Mouse (Mus musculus): ENCODE data around the gene Srcap. TPM values are rescaled to one million over a fixed set of nuclear protein-coding genes. Genes with fewer than 3 reads are reported as not detected.

Srcap gene
- total RNA-seq, 2 experiments from 2014 or later, result 122 to 126 TPM

DNA sequence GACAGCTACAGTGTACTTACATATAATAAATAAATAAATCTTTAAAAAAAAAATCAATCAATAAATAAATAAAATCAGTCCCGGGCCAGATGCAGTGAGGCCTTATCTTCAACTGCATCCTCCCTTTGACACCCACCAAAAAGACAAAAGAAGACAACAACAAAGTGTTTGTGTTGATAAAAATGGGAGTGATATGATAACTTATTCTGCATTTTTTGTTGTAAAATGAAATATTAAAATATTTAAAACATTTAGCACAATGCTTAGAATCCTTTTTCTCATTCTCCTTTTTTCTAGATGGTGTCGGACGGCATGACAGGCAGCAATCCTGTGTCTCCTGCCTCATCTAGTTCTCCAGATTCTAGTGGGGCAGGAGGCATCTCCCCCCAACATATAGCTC is 7.5 kb downstream of the Srcap start, which contains the start of gene Gm42715:
Gene Gm42715 (plus strand): TSS at position 301 of the 400 bp plus-strand sequence.
- intact Hi-C loops (cut with DNase I), result no loop called here
- Histone ChIP-seq H3K27ac (no peak within 1 kb of the TSS), H3K4me3 (no peak within 1 kb of the TSS)
- DNase-seq (ENCODE audit: extremely low spot score in 1 of 2, low spot score in 2 of 2), result no peak
- no peak for TF ChIP-seq CTCF (IDR thresholded peaks at IDR 0.05)

DNA sequence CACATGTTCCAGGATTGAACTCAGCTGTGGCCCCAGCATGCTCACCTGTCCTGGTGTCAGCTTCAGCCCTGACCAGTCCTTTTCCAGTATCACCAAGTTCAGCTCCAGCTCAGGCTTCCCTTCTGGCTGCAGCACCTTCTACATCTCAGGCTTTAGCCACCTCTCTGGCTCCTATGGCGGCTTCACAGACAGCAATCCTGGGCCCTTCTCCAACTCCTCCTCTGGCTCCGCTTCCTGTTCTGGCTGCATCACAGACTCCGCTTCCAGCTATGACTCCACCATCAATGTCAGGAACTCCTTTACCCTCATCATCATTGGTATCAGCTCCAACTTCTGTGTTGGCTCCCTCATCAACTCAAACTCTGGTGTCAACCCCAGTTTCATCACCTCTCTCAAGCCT is 29.9 kb downstream of the Srcap start:
- intact Hi-C loops (cut with DNase I), result no loop called here
- TF ChIP-seq CTCF (IDR thresholded peaks at IDR 0.05), result no peak
- Histone ChIP-seq H3K4me3 (no peak overlapping the region), H3K27ac (no peak overlapping the region)
- no peak for DNase-seq (ENCODE audit: extremely low spot score in 1 of 2, low spot score in 2 of 2)

DNA sequence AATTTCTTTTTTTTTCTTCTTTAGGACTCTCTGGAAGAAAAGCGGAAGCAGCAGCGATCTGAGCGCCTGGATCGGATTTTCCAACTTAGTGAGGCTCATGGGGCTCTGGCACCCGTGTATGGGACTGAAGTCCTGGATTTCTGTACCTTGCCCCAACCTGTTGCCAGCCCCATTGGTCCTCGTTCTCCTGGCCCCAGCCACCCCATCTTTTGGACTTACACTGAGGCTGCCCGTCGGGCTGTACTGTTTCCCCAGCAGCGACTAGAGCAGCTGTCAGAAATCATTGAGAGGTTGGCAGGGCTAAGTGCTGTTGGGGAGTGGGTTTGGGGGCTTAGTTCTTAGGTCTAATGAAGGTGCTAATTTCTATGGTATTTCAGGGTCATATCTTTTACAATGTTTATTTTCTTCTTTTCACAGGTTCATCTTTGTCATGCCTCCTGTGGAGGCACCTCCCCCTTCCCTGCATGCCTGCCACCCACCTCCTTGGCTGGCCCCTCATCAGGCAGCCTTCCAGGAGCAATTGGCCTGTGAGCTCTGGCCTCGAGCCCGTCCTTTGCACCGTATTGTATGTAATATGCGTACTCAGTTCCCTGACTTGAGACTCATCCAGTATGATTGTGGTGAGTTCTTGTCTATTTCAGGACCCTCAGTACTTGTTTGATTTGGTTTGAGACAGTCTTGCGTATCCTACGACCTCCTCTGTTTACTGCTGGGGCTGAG is 37.5 kb downstream of the Srcap start:
- no peak for DNase-seq (ENCODE audit: extremely low spot score in 1 of 2, low spot score in 2 of 2)
- intact Hi-C loops (cut with DNase I), result no loop called here

DNA sequence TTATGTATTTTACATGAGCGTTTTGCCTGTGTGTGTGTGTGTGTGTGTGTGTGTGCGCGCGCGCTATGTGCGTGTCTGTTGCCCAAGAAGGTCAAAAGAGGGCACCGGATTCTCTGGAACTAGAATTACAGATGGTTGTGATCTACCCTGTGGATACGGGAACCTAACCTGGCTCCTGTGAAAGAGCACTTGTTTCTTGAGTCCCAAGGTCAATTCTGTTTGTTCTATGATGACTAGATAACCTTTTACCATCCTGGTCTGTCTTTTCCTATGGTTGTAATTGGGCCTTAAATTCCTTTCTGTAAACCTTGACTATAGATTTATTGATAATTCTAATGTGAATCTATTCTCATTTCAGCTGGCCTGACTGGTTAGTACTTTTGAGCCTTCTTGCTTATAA is 39.8 kb downstream of the Srcap start:
- intact Hi-C loops (cut with DNase I), result no loop called here
- H3K27ac ChIP-seq, result no peak overlapping the region
- no peak for DNase-seq (ENCODE audit: extremely low spot score in 1 of 2, low spot score in 2 of 2)
- H3K4me3 ChIP-seq, result no peak overlapping the region
- no peak for TF ChIP-seq CTCF (IDR thresholded peaks at IDR 0.05)

More for the DNA sequence above, 37.5 kb downstream of the Srcap start:
- TF ChIP-seq CTCF (IDR thresholded peaks at IDR 0.05), result no peak
- no peak overlapping the region for H3K27ac ChIP-seq
- no peak overlapping the region for H3K4me3 ChIP-seq

DNA sequence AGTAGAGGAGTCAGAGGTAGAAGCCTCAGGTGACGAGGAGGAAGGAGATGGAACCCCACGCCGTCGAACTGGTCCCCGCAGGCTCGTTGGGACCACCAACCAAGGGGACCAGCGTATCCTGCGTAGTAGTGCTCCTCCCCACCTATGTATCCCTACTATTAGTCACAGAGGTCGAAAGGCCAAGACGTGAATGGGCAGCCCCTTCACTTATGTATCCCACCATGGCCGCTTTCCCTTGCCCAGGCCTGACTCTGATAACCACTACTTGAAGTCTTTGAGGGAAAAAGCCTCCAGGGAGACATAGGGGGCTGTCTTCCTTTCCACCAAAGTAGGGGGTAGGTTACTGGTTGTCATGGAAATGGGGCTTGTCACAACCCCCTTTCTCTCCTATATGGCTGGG is 48.8 kb downstream of the Srcap start:
- TF ChIP-seq CTCF (IDR thresholded peaks at IDR 0.05), result no peak
- intact Hi-C loops (cut with DNase I), result no loop called here
- H3K4me3 ChIP-seq, result no peak overlapping the region
- no peak for DNase-seq (ENCODE audit: extremely low spot score in 1 of 2, low spot score in 2 of 2)
- no peak overlapping the region for H3K27ac ChIP-seq

DNA sequence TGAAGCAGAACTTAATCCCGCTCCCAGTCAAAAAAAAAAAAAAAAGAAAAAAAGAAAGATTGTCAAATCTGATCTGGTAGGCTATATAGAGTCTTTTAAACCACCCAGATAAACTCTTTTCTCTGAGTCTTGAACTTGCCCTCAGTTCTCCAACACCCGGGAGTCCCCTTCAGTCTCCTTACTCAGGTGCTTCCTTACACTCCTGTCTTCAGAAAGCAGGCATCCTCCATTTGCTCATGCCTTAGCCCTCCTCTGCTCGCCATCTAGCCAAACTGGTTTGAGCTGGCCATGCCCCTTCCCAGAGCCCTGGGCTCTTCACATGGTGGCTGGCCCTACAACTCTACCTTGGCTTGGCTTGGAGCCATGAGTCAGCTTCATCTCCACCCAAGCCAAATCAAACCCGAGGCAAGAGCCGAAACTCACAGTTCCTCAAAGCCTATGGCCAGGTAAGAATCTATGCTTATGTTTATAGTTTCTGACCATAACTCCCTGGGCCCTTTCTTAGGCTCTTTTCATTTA is 49.6 kb downstream of the Srcap start, which contains the start of gene Tmem265:
Gene Tmem265 (plus strand): TSS at position 51 of the 519 bp plus-strand sequence.
- H3K27ac ChIP-seq, result no peak within 1 kb of the TSS
- no peak for DNase-seq (ENCODE audit: extremely low spot score in 1 of 2, low spot score in 2 of 2)
- intact Hi-C loops (cut with DNase I), result no loop called here
- H3K4me3 ChIP-seq, result no peak within 1 kb of the TSS
- no peak for TF ChIP-seq CTCF (IDR thresholded peaks at IDR 0.05)

DNA sequence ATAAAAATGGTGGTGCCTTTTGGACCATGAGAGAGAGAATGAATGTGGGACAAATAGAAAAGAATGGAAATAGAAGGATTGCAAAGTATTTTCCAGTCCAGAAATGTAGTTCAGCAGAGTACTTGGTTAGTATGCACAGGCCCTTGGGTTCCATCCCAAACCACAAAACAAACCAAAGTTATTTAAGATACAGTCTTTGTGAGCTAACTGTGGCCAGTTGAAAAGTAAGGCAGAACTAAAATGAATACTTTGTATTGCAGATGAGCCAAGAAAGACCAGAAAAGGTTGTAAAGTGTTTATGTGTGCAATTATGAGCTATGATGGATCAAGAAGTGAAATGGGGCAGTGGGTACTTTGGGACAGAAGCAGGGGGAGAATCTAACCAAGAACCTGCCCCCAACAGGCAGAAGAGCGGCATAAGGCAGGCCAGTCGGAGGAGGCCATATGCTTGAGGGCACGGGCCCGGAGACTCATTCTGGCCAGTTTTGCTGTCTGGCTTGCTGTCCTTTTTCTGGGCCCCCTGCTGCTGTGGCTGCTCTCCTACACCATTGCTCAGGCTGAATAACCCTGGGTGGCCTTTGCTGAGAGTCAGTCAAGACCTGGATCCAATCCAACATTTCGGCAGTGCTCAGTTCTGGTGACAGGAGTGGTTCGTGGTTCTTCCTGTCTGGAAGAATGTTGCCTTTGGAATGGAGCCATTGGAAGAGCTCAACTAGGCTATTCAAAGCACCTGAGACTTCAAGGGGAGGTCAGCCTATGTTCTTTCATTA is 52.8 kb downstream of the Srcap start:
- no peak overlapping the region for H3K27ac ChIP-seq
- DNase-seq (ENCODE audit: extremely low spot score in 1 of 2, low spot score in 2 of 2), result no peak
- intact Hi-C loops (cut with DNase I), result no loop called here
- TF ChIP-seq CTCF (IDR thresholded peaks at IDR 0.05), result no peak; the same call in 1 of the 2 replicates
- H3K4me3 ChIP-seq, result no peak overlapping the region

DNA sequence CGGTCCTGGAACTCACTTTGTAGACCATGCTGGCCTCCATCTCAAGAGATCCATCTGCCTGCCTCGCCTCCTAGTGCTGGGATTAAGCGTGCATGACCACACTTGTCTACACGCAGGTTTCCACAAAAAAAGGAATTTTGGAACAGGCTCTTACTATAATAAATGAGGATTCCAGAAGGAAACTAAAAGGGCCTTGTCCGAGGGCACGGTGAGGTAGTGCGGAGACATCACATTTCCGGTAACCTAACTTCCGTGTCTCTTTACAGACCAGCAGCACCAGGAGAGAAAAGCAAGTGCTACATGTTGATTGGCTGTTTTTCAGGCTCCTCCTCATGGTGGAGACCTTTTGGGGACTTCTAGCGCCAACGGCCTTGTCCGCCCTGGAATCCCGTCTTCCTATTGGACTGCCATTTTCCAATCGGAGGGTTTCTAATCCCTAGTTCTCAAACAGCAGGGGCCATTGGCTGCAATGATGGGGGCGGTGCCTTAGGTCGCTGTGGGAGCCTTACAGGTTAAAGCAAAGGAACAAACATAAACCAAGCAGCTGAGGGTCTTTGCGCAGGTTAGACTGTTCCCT is 61.2 kb downstream of the Srcap start, which contains the start of gene Phkg2:
Gene Phkg2 (plus strand): TSS at position 446 of the 577 bp plus-strand sequence.
- intact Hi-C loops (cut with DNase I), result no loop called here
- TF ChIP-seq CTCF (IDR thresholded peaks at IDR 0.05), result no peak; the same call in none of the 2 replicates
- H3K27ac ChIP-seq, result peak within 1 kb of the TSS; percentile 88
- peak; percentile 80 to 89 for DNase-seq (ENCODE audit: extremely low spot score in 1 of 2, low spot score in 2 of 2)
- peak within 1 kb of the TSS; percentile 87 for H3K4me3 ChIP-seq

DNA sequence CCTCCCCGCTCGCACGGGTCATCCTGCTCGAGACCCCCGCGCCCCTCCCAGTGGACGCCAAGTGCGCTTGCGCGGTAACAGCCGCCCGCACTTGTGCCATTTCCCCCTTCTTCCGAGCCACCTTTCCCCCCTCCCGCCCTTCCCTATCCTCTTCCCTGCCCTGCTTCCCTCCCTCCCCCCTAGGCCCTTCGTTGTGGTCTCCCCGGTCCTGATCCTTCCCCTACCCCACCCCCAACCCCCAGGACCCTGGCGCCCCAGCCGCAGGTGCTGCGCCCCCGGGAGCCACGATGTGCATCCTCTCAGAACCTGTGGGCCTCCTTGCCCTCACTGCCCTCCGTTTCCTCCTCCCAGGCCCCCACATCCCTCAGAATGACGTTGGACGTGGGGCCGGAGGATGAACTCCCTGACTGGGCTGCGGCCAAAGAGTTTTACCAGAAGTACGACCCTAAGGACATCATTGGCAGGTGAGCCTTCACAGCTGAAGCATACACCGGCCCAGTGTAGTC is 61.8 kb downstream of the Srcap start:
- TF ChIP-seq CTCF (IDR thresholded peaks at IDR 0.05), result no peak
- intact Hi-C loops (cut with DNase I), result no loop called here
- H3K27ac ChIP-seq, result peak overlapping the region; percentile 50
- H3K4me3 ChIP-seq, result peak overlapping the region; percentile 87
- no peak for DNase-seq (ENCODE audit: extremely low spot score in 1 of 2, low spot score in 2 of 2)

DNA sequence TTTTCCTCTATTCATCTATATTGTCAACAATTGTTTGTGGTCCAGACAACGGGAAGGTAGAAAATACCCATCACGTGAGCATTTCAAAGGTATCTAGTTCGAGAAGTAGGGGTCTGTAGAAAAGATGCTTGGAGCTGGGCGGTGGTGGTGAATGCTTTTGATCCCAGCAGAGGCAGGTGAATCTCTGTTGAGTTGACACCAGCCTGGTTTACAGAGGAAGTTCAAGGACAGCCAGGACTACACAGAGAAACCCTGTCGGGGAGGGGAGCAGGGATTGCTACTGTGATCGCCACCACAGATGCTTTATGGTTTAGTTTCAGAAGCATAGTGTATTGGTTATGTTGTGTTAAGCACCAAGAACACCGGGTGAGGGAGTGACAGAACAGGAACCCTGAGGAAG is 62.3 kb downstream of the Srcap start:
- Histone ChIP-seq H3K4me3 (peak overlapping the region; percentile 87), H3K27ac (peak overlapping the region; percentile 50)
- intact Hi-C loops (cut with DNase I), result no loop called here
- TF ChIP-seq CTCF (IDR thresholded peaks at IDR 0.05), result no peak
- no peak for DNase-seq (ENCODE audit: extremely low spot score in 1 of 2, low spot score in 2 of 2)

DNA sequence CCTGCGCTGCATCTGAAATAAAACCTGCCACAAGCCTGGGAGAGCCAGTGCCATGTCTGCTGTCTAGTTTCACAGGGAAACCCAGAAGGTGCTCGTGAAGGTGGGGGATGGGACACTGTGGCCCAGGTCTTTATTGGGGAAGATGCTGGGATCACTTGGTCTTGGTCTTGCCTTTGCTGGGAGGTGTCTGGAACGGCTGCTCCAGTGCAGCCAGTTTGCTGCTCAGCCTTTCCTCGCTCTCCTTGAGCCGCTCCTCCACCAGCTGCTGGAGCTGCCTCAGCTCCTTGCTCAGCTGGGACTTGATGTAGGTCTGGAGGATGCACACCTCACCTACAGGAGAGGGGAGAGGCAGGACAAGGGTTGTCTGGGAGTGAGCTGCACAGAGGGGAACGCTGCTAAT is 71.5 kb downstream of the Srcap start:
- H3K4me3 ChIP-seq, result no peak overlapping the region
- intact Hi-C loops (cut with DNase I), result no loop called here
- no peak for TF ChIP-seq CTCF (IDR thresholded peaks at IDR 0.05)
- no peak for DNase-seq (ENCODE audit: extremely low spot score in 1 of 2, low spot score in 2 of 2)
- H3K27ac ChIP-seq, result no peak overlapping the region

DNA sequence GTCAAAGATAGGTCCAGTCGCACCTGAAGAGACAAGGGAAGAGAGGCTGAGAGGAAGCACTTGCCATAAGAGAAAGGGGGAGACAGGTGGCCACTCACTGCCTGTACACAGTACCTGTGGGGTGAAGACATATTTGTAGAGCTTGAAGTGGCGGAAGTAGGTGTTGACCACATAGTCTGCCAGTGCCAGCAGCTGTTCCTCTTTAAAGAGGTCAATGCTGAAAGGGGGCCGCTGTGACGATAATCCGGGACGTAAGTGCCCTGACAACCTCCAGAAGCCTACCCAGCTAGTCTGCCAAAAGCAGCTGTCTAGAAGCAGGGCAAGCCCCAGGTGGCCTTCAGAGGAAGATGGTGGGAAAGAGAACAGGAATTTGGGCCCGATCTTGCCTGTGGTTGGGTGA is 73.2 kb downstream of the Srcap start:
- no peak overlapping the region for H3K4me3 ChIP-seq
- intact Hi-C loops (cut with DNase I), result no loop called here
- no peak overlapping the region for H3K27ac ChIP-seq
- DNase-seq (ENCODE audit: extremely low spot score in 1 of 2, low spot score in 2 of 2), result no peak
- no peak for TF ChIP-seq CTCF (IDR thresholded peaks at IDR 0.05)
